Mouse (Mus musculus) fibroblast of lung, adult 2 months (primary cell): Measurements from ENCODE around the gene Cyp2d10.
"Not testable (repeated sequence)": the region's sequence is repeated elsewhere in the genome, so short reads cannot be mapped to it uniquely, and the experiment has no call there.

Experiments used
- DNase-seq: peaks from one replicate; pipeline ENCODE4 v3.0.0-alpha.2; 2011; ENCODE audit warnings: low read depth

Cyp2d10 gene

GRCm38 (mm10) chr15:82401516-82401915 is 5.5 kb downstream of the Cyp2d10 start:
- no peak for DNase-seq

DNA sequence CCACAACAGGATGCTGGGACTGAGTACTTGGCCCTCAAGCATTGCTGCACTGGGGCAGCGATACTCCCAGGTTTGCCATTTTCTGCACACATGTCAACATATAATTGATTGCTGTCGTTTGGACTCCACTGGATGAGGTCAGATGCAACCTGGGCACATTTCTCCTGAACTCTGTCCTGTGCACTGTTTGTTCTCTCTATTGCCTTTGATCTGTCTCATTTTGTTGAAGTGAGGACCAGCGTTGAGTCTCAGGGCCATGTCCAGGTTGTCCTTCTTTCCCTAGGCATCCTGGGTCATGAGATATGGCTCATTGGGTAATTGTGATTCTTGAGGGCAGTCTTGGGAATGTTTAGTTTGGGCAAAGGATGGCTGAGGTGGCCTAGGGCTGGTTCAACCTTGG is 11.0 kb downstream of the Cyp2d10 start:
- DNase-seq: not testable (repeated sequence)

GRCm38 (mm10) chr15:82393922-82394321 is 13.1 kb downstream of the Cyp2d10 start, which contains the start of gene Cyp2d11:
TSS of gene Cyp2d11 (minus strand) at chr15:82394022.
- not testable (repeated sequence) for DNase-seq

- DNase-seq: not testable (repeated sequence)
Measured at GRCm38 (mm10) chr15:82389916-82390315, 17.1 kb downstream of the Cyp2d10 start.

DNA sequence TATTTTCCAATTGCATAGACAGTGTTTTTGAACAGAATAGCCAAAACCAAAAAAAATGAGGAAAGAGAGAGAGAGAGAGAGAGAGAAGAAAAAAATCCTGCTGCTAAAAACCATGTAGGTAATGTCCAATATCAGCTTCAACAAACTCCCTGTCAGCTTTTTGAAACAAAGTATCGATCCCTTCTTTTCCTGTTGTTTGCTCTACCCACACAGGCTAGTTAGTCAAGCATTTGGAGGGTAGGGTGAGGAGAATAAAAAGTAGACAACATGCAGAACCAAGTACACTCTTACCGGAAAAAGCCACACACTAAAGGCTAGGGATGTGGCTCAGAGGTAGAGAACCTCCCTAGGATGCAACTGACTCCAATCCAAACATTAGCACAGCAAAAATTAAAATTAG is 21.3 kb downstream of the Cyp2d10 start:
- DNase-seq: no peak

- DNase-seq: no peak
Measured at GRCm38 (mm10) chr15:82382441-82382840, 24.6 kb downstream of the Cyp2d10 start.

DNA sequence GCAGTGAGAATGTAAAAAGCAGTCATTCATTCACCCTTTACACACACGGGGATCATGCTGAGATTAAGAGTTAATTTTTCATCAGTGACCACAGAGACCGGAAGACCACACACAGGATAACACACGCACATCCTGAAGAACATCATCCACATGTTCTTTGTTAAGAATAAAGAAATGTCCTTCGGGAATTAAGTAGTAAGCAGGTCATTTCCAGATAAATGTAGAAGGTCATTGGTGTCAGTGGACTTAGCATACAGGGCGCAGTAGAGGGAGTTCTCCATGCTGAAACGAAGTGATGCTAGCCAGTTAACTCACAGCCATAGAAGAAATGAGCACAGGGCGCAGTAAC is 26.3 kb downstream of the Cyp2d10 start:
- DNase-seq: no peak

DNA sequence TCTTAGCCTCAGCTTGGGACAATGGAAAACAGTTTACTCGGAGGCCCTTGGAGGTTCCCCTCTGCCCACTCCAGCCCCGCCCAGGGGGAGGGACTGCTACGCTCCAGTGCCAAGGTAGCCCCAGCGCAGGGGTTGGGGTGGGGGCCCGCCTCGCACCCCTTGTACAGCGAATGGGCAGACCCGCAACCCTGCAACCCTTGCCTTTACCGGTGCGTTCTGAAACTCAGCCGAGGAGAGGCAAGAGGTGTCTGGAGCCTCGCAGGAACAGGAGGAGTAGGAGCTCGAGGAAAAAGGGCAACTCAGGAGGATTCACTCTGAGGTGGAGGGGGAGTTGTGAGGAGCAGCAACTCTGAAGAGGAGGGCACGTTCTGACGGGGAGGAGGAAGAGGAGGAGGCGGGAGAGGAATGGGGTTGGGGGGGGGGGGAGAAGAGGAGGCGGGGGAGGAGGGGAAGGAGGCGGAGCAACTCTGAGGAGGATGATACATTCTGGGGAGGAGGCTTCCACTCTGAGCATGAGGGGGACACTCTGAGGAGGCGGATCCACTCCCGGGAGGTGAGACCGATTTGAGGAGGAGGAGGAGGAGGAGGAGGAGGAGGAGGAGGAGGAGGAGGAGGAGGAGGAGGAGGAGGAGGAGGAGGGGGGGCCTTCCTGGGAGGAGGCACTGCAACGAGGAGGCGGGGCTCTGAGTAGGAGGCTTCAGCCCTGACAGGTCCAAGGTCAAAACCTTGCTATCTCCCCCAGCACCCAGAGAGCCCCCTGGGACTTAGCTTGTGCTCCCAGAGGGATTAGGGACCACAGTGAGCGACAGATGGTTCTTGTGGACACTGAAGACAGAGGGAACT is 26.9 kb downstream of the Cyp2d10 start, which contains the start of gene Cyp2d22:
Gene Cyp2d22, minus strand, starts transcription at position 390 of the 843 bp plus-strand sequence.
- DNase-seq: no peak

GRCm38 (mm10) chr15:82379511-82379870 is 27.5 kb downstream of the Cyp2d10 start:
- DNase-seq: no peak

DNA sequence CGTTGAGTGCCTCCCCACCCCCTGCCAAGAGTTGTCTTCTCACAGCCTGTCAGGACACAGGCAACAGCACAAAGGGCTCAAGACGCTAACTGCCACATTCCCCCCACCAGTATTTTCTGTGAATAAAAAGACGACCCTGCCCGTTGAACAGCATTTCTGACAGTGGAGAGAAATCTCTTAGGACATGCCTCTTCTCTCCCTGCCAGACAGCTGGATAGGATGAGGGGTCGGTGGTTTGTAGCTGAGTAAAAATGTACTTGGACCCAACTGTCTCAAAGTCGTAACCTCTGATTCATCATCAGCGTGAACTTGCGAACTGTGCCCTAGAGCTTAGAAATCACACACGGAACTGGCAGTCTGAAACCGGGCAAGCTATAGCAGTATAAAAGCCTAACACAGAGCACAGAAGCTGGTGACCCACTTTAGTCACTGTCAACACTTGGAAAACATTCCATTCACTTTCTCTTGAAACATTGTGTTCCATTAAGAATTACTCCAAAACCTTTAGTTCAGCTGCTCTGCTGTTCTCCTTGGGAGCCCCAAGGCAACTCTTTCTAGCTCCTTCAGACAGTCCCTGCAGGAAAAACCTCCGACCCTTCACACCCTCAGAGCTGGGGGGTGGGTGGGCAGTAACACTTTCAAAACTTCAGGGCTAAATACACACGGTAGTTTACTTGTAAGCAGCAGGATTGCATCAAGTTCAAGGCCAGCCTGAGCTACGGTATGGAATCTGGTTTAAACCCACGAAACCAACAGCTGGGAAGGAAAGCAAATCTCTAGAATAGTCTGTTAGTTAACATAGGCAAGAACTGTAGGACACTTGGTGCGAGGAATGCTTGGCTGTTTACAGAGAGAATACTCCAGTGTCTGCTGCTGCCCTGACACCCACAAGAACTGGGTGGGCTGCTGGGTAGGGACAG is 28.5 kb downstream of the Cyp2d10 start:
- DNase-seq: peak; percentile 72

- DNase-seq: no peak
Measured at GRCm38 (mm10) chr15:82377701-82378100, 29.3 kb downstream of the Cyp2d10 start.

GRCm38 (mm10) chr15:82376393-82377138 is 30.4 kb downstream of the Cyp2d10 start:
- peak; percentile 99 for DNase-seq

- no peak for DNase-seq
Measured at GRCm38 (mm10) chr15:82375855-82376254, 31.1 kb downstream of the Cyp2d10 start.

GRCm38 (mm10) chr15:82374437-82374836 is 32.6 kb downstream of the Cyp2d10 start:
- no peak for DNase-seq

- no peak for DNase-seq
Measured at GRCm38 (mm10) chr15:82372991-82373390, 34.0 kb downstream of the Cyp2d10 start.

DNA sequence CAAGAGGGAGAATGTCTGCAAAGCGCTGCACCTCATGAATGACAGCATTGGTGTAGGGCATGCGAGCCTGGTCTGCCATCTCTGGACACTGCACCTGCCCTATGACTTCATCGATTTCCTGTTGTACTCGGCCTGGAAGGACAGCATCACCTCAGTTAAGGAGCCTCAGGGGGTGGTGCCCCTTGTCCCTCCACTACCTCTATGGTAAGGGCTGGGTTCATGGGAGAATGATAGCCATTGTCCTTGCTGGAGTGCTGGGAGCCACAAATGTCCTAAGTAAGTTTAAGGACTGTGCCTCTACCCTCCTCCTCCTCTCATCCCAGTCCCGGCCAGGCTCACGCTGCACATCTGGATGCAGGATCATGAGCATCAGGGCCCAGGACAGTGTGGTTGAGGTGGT is 34.5 kb downstream of the Cyp2d10 start:
- DNase-seq: no peak

- DNase-seq: no peak
Measured at GRCm38 (mm10) chr15:82368851-82369250, 38.1 kb downstream of the Cyp2d10 start.

DNA sequence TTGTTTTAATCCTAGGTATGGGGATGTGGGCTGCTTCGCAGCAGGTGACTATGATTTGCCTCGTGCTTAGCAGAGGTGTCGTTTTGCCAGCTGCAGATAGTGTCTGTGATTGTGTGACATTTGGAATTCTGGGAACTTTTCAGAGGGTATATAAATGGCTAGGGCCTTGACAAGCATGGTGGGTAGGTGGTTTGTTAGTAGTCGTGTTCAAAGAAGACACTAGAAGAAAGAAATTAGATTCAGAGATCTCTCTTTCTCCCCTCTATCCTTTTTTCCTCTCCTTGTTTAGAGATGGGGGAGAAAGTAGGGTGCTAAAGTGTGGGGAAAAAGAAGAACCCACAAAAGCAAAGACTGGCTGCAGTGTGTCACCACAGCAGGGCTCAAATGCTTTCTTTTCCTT is 38.8 kb downstream of the Cyp2d10 start:
- no peak for DNase-seq

- not testable (repeated sequence) for DNase-seq
Measured at GRCm38 (mm10) chr15:82364561-82364960, 42.4 kb downstream of the Cyp2d10 start.

DNA sequence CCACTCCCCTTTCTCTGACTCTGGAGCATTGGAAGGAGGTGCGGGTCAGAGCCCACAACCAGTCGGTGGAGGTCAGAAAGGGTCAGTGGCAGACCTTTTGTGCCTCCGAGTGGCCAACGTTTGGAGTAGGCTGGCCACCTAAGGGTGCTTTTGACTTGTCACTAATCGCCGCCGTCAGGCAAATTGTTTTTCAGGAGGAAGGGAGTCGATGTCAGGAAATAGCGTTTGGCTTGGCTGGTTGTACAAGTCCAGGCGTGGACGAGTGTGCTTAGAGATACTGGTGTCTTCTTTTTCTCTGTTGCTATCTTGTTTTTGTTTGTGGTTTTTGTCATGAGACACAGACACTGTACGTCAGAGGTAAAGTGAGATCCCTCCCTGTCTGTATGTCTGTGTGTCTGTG is 43.2 kb downstream of the Cyp2d10 start:
- not testable (repeated sequence) for DNase-seq

- no peak for DNase-seq
Measured at GRCm38 (mm10) chr15:82362234-82362633, 44.8 kb downstream of the Cyp2d10 start.

- no peak for DNase-seq
Measured at GRCm38 (mm10) chr15:82361459-82362018, 45.5 kb downstream of the Cyp2d10 start.
